Mouse (Mus musculus) small intestine, adult 2 months (tissue): ENCODE measurements around the gene Tnik.

Source experiments
- CTCF ChIP-seq: fragments of 200-500 bp; IDR thresholded peaks from 2 replicates; pipeline ENCODE4 v1.5.1; 2012; ENCODE audit warnings: low read depth, mild to moderate bottlenecking, control low read depth, inconsistent platforms, low read length, moderate library complexity, mixed read lengths; ENCODE audit not compliant: insufficient replicate concordance, insufficient read length; ENCODE audit errors: extremely low read depth
- POLR2A ChIP-seq: fragments of 200-500 bp; IDR thresholded peaks from 2 replicates; pipeline ENCODE4 v1.6.1; 2012; ENCODE audit warnings: low read depth, mild to moderate bottlenecking, control low read depth, inconsistent platforms, low read length, moderate library complexity

DNA sequence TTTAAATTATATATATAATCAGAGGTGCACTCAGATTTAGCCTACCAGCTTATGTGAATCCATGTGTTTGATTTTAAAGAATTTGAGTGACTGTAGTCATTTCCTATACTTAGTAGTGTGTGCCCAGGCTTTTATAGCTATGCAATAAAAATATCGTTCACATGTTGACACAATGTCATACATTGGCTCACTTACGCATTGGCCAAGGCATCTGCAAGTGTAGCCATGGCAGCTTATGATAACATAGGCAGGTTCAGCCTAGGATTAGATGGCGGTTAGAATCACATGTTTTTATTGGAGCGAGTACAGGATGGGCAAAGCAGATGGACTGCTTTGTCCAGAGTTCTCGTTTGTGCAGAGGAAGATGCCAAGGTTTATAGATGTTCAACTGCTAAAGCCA, 40.9 kb downstream of the Tnik start:
- TF ChIP-seq CTCF (no peak), POLR2A (no peak)
